Mouse (Mus musculus): ENCODE data around the gene Klf12. TPM values are rescaled to one million over a fixed set of nuclear protein-coding genes. Genes with fewer than 3 reads are reported as not detected.

Gene Klf12
- polyA plus RNA-seq, 2 experiments from 2014 or later, result 1.7 to 3.1 TPM

DNA sequence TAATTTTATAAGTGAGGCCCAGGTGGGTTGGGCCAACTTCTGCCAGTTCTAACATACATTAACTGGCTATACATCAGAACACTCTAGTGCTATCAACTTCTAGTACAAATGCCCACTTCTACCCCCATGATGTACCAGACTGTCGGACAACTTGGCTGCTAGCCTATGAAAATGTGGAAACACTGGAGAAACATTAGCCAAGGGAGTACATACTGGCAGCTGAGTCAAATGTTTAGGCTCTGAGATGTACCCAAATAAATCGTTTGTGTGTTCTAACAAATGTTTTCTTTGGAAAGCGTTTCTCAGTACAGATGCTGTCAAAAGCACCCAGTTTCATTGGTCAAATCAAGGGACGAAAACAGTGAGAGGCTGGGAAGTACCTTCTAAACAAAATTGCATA is 152.0 kb downstream of the Klf12 start:
- ATAC-seq, result no peak

DNA sequence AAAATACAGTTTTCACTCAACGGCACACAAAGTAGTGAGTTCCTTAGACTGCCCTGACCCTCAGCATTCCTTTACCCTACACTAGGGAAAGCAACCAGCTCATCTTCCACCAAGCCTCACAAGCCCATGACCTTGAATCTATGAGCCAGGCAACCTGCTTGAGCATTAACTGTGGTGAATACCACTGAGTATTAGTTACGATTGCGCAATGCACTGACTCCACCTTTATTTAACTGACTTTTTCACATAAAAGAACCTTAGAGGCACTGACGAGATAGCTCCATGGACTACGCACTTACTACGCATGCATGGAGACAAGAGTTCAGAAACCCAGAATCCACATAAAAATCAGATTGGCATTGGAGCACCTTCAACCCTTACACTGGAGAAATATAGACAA is 158.4 kb downstream of the Klf12 start:
- no peak for ATAC-seq

DNA sequence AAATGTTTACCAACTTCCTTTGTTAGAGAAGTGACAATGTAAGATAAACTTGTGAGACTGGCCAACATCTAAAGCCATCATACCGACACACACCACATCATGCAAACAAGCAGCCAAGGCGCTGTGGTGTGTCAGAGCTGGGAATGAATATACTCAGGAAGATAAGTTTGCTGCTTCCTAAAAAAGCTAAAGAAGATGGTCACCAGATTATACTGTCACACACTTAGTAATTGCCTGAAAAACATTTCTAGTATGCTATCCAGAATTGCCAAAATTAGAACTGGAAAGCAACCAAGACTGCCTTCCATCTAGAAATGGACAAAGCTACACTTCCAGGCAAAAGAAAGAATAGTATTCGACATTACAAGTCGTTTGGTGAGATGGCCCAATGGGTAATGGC is 163.4 kb downstream of the Klf12 start:
- no peak for ATAC-seq

DNA sequence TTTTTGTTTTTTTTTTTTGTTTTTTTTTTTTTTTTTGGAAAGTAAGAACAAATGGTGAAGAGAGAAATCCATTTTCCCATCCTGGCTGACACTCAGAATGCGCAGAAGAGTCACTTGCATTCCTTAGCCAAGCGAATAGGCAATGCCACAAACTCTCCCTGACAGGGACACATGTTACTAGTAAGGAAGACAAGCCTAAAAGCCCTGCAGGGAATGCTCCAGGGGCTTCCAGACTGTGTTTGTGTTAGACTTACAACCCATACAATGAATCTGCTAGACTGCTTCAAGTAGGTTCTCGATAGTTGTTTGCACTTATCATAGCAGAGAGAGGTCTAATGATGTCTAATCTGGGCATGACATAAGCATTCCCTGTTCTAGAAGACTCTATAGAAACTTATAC is 164.6 kb downstream of the Klf12 start:
- no peak for ATAC-seq

DNA sequence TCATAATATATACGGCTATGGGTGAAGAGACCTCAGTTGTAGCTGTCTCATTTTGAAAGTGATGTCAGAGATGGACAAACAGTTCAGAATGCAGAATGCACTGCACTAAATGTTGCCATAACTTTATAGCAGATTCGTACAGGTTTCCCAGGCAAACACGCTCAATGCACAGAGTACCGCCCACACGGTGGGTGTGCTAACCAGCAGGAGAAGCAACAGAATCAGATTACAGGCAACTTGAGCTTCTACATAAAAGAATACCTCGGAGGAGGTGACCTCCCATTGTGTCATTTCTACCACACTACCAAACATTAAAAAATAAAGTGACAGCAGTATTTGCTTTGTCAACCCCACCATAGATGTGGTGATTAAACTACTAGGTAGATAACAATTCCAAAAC is 171.1 kb downstream of the Klf12 start:
- no peak for ATAC-seq

DNA sequence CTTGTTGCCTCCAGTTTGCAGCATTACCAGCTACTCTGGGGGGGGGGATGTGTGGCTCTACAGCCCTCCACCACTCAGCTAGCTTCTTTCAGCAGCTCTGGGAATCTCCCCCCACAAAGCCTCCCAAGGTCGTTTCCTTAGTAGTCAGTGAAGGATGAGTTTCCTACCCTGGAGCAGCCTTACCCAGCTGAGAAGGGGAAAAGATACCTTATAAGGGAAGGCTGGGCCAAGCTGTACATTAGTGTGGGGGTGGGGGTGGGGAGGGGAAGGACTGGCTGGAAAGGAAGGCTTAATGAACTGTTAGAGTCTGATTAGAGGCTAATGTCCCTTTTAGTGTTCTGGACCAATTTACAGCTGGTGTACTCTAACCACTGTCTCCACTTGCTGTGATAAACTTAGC is 172.7 kb downstream of the Klf12 start:
- ATAC-seq, result no peak

DNA sequence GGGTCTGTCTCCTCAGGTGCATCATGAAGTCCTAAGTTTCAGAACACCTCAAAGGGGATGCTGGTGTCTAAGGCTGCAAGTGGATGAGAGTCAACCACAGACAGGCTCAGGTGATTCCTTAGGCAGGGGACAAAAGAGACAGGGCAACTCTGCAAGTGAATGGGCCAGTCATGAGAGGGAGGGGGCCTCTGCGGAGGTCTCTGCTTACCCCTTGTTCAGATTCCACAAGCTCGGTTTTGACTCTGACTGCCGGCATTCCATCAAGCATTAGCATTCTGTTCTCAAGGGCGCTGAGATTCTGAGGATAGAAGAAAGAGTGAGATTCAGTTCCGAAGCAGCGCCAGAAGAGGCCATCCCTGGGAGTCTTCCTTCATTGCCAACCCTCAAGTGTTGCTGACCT is 174.9 kb downstream of the Klf12 start:
- no peak for ATAC-seq

DNA sequence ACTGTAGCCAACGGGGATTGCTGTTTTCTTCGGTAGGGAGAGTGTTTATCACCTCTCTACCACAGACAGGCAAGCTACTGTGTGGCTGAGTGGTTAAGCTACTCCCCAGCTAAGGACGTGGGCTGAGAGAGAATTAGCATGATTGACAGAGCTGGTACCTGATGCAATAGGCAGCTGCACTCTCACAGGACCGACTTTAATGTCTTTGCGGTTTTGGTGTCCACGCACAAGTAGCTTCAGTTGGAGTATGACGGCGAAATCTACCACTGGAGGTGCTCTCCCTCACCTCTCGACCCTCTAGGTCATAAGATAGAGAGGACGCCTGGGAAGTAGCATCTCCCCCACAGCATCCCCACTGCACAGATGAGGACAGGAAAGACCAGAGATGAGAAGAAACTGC is 178.9 kb downstream of the Klf12 start:
- ATAC-seq, result no peak

DNA sequence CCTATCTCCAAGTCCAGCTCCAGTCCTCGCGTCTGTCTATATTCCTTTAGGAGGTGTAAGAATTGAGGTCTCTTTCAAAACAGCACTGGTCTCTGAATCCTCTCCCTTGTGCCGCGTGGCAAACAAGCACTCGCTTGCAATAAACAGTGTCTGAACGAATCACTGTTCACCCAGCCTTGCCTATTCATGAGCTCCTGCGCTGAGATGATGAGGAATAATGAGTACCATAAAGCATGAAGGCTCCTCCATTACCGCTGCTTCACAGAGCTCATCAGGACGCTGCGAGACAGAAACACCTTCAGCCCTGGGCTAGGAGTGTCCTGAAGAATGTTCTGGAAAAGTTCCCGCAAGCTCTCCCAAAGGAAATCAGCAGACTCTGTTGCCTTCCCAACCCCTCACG is 179.7 kb downstream of the Klf12 start:
- no peak for ATAC-seq

DNA sequence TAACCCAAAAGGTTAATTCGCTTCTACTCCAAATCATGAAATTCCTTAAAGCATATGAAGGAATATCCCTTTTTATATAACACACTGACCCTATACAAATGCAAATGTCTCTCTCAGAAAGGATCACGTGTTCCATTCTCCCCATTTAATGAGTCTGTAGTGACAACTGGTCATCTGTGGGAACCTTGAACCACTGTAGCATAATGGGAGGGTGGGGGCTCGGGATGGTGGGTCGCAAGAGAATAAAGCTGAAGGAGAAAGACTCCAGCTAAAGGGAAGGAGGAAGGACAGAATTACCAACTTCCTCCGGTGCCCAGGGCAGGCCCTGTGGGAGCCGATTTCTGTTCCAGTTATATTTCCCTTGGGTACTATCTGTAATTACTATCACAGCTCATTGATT is 180.7 kb downstream of the Klf12 start:
- no peak for ATAC-seq

DNA sequence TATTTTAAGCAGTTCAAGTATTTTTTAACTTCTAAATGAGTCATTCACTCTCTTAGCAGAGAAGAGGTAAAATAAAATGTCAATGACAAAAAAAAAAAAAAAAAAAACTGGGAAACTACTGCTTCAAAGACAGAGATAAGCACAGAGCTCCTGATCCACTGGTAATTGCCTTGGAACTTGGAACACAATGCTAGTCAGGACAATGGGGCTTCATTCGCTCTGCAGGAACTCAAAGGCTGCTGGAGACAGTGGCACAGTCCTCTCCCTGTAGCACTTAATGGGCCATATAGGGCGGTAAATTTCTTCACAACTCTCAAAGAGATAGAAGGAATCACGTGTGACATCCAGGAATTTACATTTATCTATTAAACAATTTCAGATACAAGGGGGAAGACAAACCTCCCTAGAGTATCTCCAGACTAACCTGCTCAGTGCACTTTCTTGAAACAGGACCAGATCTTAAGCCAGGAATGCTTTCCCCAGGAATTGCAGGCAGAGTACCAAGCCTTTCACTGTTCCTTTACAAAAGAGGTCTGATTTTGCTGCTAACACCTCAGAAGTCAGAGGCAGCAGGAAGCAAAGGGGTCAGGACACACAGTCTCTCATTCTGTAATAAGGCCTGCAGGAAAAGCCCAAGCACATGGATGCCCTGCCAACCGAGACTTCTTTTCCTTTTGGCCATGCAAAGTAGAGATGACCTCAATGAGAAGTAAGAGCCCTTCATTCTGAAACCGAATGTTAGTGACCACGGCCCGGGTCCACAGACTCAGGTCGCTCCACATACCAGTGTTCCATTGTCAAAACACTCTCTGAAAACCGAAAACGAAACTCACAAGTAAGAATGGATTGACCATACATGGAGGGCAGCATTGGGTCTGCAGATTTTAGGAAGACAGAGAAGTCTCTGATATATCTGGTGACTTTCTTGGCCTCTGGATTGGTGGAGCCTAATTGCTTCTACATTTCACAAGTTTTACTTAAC is 187.0 kb downstream of the Klf12 start:
- ATAC-seq, result no peak

DNA sequence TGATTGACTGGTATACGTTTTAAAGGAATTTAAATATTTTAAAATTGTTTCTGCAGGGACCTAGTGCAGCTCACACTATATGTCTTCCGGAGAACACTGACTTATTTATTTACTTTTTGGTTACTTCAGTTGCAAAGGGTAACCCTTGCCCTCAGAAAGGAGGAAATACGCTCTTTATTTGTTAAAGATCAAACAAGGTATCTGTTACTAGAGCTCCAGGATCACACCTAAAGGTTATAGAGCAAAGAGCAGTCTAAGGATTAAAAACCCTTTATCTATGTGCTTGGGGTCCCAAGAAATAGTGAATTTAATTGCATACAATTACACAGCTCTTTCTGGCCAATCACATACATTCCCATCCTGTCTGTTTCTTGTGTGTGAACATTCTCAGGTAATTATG is 188.7 kb downstream of the Klf12 start:
- no peak for ATAC-seq

DNA sequence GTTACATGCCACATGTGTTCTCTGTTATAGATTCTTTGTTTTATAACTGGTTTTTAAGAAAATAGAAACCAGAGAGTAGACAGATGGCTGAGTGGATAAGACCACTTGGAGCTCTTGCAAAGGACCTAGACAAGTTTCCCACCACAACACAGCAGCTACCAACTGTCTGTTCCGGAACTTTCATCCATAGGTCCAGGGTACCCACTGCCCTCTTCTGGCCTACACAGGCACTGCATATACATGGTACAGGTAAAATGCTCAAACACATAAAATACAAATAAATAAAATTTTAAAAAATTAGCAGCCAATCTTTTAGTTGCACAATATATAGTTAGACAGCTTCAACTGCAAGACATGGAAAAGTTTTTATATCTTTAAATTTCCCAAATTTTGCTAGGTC is 194.0 kb downstream of the Klf12 start:
- ATAC-seq, result peak; percentile 43

DNA sequence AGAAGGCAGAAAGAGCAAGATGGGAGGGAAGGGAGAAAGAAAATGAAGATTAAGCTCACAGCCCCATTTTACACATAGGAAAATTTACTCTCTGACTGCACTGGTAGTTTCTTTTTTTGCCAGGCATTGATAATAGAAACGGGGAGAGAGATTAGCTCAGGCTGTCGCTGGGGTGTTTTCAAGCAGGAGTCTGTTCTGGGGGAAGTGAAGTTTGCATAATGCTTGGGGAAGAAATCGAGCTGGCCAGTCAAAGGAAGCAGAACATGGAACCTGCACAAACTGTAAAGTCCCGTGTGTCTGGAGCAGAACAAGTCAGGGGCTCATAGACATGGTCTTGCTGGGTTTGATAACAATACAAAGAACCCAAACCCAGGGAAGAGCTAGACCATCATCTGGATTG is 204.9 kb downstream of the Klf12 start:
- no peak for ATAC-seq

DNA sequence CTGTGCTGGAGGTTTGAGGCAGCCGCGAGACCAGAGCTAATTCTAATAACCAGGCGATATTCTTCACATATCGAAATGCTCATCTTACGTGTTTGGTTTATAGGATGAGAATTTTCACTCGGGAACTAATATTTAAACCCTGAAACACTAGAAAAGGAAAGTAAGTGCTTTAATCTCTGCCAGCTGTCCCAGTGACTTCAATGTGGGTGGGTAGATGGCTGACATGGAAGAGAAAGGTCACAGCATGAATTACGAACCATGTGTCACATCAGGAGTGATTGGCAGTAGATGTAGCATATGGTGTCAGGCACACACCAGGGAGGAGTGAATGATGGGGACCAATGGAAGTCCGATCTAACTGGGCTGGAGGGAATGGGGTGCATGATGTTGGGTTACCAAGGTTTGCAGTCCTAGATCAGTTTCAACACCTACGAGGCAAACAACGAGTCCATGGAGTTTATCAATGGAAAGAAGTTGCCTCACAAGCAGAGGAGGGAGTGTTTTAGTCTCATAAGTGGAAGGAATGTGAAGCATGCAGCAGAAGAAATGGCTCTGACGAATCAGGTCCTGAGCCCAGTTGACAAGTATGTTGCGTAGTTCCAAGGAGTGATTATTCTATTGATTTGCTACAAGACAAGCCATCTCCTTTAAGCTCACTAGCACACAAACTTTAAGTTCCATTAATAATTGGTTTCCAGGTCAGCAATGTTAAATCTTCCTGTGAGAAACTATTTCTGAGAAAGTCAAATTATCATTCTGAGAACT is 211.9 kb downstream of the Klf12 start:
- ATAC-seq, result no peak

DNA sequence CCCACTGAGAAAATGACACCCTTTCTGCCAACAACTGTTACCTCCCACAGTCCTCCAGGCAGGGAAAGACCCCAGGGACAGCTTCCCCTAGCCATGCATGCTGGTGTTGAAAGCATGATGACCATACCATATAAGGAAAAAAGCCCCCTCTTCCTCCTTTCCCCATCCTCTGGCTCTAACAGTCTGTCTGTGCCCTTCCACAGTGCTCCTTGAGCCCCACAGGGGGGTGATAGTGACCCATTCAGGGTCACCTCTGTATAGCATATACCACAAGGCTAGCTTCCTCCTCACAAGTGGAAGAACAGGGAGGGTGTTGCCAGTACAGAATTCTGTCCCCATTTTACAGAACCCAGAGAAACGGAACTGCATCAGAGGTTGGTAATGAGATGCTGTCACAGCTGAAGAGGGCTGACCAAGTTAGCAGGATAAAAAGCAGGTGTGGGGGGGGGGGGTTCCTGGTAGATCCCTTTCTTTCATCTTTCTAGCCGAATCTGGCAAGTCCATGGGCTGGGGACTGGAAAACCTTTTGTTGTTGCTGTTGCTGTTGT is 214.9 kb downstream of the Klf12 start:
- no peak for ATAC-seq

DNA sequence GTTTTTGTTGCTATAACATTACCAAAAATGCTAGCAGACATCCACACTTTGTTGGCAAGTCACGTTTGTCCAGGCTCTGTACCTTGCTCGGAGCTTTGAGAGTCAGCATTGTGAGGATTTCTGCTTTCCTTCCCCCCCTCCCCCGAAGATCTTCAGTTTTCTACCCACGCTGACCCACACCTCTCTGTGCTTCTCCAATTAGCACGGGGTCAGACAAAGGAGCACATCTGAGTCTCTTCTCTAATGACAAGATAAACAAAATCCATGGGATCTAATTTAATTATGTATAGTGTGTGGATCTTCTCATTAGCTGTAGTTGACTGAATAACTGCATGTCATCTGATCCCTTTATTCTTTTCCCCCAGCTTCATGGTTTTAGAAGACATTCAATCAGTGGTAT is 215.8 kb downstream of the Klf12 start:
- no peak for ATAC-seq

DNA sequence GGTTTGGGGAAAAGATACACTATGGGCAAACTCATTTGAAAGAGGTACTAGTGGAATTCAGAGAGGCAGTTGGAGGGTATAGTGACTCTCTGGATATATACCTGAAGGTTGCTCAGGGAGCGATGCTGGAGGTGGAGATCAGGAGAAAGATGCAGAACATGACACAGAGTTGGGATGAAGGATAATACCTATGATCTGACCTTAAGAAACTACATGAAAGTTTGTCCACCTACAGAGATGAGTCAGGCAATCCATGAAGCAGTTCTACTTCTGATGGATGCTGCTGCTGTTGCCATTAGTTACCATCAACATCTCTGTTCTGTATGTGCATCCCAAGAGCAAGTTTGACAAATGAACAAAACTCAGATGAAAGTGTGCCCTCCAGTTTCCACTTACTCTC is 222.0 kb downstream of the Klf12 start:
- no peak for ATAC-seq

DNA sequence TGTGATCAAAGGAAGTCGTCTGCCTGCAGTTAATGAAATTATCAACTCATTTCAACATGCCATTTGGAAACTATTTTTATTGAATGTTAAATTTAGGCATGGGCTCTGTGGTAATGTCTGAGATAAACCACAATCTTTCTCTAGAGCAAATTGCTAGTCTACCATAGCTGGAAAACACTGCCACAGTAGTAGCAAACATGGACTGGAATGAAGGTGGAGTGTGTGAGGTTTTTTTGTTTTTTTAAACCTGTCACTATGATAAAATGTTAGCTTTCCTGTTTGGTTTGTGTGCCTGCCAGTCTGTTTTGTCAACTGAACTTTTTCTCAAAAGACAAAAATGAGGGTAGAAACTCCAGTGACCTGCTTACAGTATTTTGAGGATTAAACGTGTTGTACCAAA is 230.3 kb downstream of the Klf12 start:
- no peak for ATAC-seq

DNA sequence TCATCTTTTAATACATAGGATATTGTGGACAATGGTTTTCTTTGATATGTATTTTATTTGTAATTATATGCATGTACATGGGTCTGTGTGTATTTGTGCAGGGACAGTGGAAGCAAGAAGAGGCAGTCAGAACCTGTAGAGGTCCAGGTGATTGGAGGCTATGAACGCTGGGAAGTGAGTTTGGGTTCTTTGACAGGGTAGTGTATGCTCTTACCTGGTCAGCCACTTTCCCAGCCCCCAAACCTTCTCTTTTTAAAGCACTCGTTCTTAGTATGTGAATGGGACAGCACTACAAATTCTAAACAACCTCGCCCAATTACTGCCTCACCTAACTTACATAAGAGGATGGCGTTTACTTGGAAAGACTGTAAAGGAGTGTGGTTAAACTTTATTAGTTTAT is 231.0 kb downstream of the Klf12 start:
- ATAC-seq, result no peak

DNA sequence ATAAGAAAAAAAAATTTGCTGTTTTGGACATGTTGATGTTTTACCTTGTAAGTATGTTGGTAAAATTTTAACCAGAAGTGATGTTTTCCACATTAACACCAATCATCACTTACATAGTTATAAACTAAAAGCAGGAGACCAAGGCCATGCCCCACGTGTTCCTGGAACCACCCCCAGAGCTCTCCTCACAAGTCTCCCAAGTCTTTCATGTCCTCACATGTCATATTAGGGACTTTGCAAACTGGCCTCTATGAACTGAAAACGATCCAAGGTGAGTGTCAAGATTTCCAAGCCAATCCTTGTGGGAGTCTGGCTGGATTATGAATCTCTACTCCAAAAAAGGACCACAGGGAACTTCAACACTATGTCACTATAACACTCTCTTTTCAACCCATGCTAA is 231.6 kb downstream of the Klf12 start:
- ATAC-seq, result no peak

DNA sequence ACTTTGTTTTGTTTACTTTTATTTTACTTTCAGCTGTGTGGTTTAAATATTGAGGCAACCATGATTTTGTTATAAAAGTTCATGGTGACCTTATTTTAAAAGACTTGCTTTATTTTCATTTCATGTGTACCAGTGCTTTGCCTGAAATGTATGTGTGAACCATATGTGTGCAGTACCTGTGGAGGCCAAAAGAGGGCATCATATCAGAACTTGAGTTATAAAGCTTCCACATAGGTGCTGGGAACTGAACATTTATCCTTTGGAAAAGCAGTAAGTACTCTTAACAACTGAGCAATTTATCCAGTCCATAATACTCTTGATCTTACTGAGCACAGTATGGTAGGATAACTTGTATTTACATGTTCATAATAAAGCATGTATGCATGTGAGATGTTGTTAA is 239.0 kb downstream of the Klf12 start:
- no peak for ATAC-seq

DNA sequence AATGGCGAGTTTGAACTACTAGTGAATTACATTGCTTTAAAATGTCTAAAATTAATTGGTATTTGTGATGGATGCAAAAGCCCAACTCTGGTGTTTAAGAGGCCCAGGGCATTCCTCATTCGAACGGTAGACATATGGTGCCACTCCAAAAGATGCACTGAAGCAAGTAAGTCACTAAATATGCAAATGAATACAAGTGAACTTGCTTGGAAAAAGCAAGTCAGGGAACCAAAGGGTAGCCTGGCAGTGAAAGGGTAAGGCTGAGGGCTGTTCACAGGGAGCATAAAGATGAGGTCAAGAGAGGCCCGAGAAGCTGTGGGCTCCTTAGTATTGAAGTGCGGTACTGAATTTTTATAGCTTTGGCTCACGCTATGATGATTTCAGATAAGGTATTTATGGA is 242.7 kb downstream of the Klf12 start:
- no peak for ATAC-seq

DNA sequence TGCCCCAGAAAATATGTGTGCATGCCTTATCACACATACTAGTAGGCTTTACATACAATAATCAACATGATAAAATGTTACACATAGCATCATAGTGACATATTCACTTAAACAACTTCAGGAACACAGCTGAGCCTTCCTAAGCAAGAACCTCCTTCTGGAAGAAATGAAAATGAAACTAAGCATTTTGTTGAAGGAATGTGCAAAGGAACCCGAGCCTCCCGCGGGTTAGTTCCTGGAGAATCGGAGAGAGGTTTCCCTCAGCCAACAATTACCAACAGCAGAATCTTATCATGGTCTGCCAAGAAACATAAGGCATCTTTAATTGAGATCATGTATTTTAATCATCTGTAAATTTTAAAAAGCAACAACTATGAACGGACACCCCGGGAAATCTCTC is 257.8 kb downstream of the Klf12 start:
- ATAC-seq, result no peak
